Mouse (Mus musculus) mouse trophoblast stem cell (cell line): ENCODE results near the gene Olfr299.

Source experiments
- in situ Hi-C, 2 experiments: fragments of 300-500 bp; cut with MseI, MboI; formaldehyde crosslinking; loops; 2 replicates in 1 of 2; 3 replicates in 1 of 2; pipeline ENCODE4 v1.15.1; 2025

Olfr299 gene

DNA sequence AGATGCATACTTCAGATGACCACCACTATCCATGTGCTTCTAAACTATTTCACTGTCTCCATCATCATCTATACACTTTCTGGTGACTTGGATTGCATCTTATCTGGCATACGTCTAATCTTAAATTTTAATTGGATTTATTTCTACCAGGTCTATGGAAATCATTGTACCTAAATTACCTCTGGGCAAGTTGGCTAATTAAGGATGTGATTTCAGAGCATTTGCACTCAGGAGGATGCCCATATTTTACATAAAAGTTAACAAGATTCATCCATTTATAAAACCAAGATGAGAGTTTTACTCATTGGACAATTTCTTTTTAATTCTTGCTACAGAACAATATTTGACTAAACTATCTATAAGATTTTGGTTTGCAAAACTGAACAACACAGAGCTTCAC lies at the start of gene Olfr299:
Gene Olfr299, plus strand, starts transcription at position 301 of the 400 bp plus-strand sequence.
- in situ Hi-C loops, result no loop called here

DNA sequence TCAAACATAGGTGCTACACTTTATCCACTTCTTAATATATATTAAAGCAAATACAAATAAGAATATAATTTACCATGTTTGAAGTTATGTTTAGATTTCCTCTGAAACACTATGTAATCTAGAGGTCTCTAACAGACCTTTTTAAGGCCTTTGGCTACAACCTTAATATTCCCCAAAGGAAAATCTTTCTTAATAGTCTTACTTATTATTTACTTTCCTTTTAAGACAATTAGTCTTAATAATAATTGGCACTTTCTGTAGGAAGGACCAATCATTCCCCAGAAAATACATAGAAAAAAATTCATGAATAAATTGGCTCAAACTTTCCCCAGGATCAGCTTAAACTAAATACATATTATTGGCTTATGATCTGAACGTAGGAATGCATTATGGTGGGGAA lies 32.7 kb downstream of the Olfr299 start, which contains the start of gene Olfr298:
Gene Olfr298, minus strand, starts transcription at position 101 of the 400 bp plus-strand sequence.
- in situ Hi-C loops, result no loop called here
